Mouse (Mus musculus) small intestine, adult 2 months (tissue): Measurements from ENCODE around the gene Pde4dip. TPM values are rescaled to one million over a fixed set of nuclear protein-coding genes. Genes with fewer than 3 reads are reported as not detected.

Experiments used
- H3K27ac ChIP-seq: fragments of 200-500 bp; 2 replicates; pipeline ENCODE4 v1.5.1; 2012; ENCODE audit warnings: low read depth, low read length, control low read depth, inconsistent platforms; ENCODE audit not compliant: insufficient read depth
- H3K27me3 ChIP-seq: fragments of 200-500 bp; 2 replicates; pipeline ENCODE4 v1.6.1; 2012; ENCODE audit warnings: mild to moderate bottlenecking, moderate library complexity, low read length, inconsistent platforms; ENCODE audit not compliant: control insufficient read depth, insufficient read depth
- H3K36me3 ChIP-seq: fragments of 200-500 bp; 2 replicates; pipeline ENCODE4 v1.6.1; 2012; ENCODE audit warnings: mild to moderate bottlenecking, low read length, control low read depth, inconsistent platforms; ENCODE audit not compliant: control insufficient read depth, insufficient read depth
- H3K4me1 ChIP-seq: fragments of 200-500 bp; 2 replicates; pipeline ENCODE4 v1.6.1; 2012; ENCODE audit warnings: low read length, inconsistent platforms, mixed read lengths; ENCODE audit not compliant: control insufficient read depth, insufficient read depth, insufficient read length
- H3K4me3 ChIP-seq: fragments of 200-500 bp; 2 replicates; pipeline ENCODE4 v1.5.1; 2012; ENCODE audit warnings: low read depth, mild to moderate bottlenecking, control low read depth, inconsistent platforms, low read length, moderate library complexity
- CTCF ChIP-seq: fragments of 200-500 bp; IDR thresholded peaks from 2 replicates; pipeline ENCODE4 v1.5.1; 2012; ENCODE audit warnings: low read depth, mild to moderate bottlenecking, control low read depth, inconsistent platforms, low read length, moderate library complexity, mixed read lengths; ENCODE audit not compliant: insufficient replicate concordance, insufficient read length; ENCODE audit errors: extremely low read depth
- POLR2A ChIP-seq: fragments of 200-500 bp; IDR thresholded peaks from 2 replicates; pipeline ENCODE4 v1.6.1; 2012; ENCODE audit warnings: low read depth, mild to moderate bottlenecking, control low read depth, inconsistent platforms, low read length, moderate library complexity
- whole genome bisulfite sequencing: fragments of 180-500 bp; shearing (Covaris S2); methylation state at CpG from one replicate; pipeline ENCODE4 v1.1.7; 2018; 5-methylcytosine and 5-hydroxymethylcytosine counted together
- polyA plus RNA-seq: library from polyadenylated mRNA; depleted of rRNA; stranded (reverse); fragments of >200 nt; gene quantifications from 2 replicates; pipeline ENCODE4 v1.2.3, GENCODE M21; 2012

Gene Pde4dip
- polyA plus RNA-seq, 1 experiment: 12.2 TPM

- Histone ChIP-seq H3K27me3 (no peaks in the 10 kb centered on the region), H3K4me1 (peaks cover 9% of the 10 kb centered on the region; the same call in 1 of the 2 replicates), H3K27ac (no peak overlapping the region), H3K36me3 (peaks cover 80% of the 10 kb centered on the region), H3K4me3 (no peak overlapping the region)
- TF ChIP-seq CTCF (no peak), POLR2A (no peak)
- 86% methylated on average over 3 of the region's 3 CpGs for WGBS
These were observed 135.6 kb downstream of the Pde4dip start for GRCm38 (mm10) chr3:97752901-97753300.

DNA sequence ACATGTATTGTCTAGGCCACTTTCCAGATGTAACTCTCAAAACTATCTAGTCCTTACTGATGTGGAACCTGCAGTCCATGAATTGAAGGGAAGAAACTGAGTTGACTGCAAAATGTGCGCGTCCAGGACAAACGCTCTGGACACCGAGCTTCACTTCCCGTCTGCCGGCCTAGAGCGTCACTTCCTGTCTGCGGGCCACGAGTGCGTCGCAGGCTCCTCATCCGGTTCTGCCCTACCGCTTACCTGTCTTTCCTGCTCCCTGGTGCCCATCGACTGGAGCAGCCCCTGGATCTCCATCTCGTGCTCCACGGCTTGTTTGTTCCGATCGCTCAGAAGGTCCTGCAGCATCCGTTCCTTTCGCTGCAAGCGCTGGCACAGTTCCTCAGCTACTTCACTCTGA lies 136.9 kb downstream of the Pde4dip start:
- Histone ChIP-seq H3K27ac (no peak overlapping the region), H3K27me3 (no peaks in the 10 kb centered on the region), H3K4me1 (peaks cover 3% of the 10 kb centered on the region; the same call in 1 of the 2 replicates), H3K4me3 (no peak overlapping the region), H3K36me3 (peaks cover 84% of the 10 kb centered on the region)
- WGBS: 94% methylated on average over 21 of the region's 21 CpGs
- TF ChIP-seq POLR2A (no peak), CTCF (no peak)

DNA sequence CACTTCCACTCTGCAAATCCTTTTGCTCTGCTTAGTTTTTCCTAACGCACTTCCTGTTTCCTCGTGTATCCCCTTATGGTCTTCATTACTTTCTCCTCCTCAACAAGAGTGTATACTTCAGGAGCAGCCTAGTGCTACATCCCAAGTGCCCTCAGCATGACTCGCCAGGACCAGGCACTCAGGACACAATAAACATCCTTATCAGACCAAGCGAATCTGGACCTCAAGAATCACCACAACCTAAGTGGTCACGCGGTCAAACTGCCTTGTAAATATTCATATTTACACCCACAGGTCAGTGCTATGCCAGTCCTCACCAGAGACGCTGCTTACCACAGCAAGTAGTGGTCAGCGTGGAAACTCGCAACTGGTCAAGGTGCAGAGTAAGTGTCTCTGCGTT lies 139.7 kb downstream of the Pde4dip start:
- Histone ChIP-seq H3K36me3 (peaks cover 84% of the 10 kb centered on the region), H3K27me3 (no peaks in the 10 kb centered on the region), H3K27ac (no peak overlapping the region), H3K4me1 (no peaks in the 10 kb centered on the region), H3K4me3 (no peak overlapping the region)
- 84% methylated on average over 10 of the region's 10 CpGs for WGBS
- TF ChIP-seq CTCF: no peak
- TF ChIP-seq POLR2A: no peak

DNA sequence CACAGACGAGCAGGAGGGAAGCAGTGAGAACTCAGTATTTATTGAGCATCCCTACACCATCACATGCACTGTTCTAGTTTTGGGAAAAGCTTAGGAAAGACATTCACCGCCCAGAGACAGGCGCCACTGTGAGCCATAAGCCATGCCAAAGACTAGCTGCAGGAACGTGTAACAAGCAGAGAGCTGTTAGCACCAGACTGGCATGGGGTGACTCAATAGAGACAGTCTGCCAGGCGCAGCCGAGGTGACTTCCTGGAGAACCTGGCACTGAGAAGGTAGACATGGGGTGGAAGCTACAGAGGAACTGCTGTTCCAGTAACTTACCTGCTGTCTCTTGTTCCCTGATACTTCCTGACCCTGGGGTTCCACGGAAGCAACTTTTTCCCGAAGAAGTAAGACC lies 145.7 kb downstream of the Pde4dip start:
- no peaks in the 10 kb centered on the region for H3K4me1 ChIP-seq
- H3K36me3 ChIP-seq: peaks cover 74% of the 10 kb centered on the region
- TF ChIP-seq CTCF: no peak
- no peak for TF ChIP-seq POLR2A
- no peaks in the 10 kb centered on the region for H3K27me3 ChIP-seq
- 96% methylated on average over 8 of the region's 8 CpGs for WGBS
- H3K4me3 ChIP-seq: no peak overlapping the region
- no peak overlapping the region for H3K27ac ChIP-seq

DNA sequence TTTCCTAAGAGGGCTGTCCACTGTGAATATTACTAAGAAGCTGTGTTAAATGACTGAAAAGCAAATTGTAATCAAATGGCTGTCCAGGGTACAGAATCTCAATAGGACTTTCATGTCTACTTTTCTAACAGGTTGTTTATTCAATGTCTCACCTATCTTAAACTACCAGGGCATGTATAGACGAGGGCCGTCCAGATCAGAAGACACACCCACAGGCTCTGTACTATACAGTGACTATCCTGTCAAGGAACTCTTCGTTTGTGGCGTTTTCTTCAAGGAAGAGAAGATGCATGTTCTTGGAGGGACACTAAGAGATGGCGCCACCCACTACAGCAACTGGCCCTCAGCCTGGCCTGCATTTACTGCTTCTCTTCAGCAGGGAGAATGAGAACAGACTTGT lies 152.9 kb downstream of the Pde4dip start:
- WGBS: 37% methylated on average over 5 of the region's 5 CpGs
- peaks cover 18% of the 10 kb centered on the region for H3K36me3 ChIP-seq
- H3K4me3 ChIP-seq: no peak overlapping the region
- no peaks in the 10 kb centered on the region for H3K4me1 ChIP-seq
- TF ChIP-seq POLR2A (no peak), CTCF (no peak)
- no peak overlapping the region for H3K27ac ChIP-seq
- no peaks in the 10 kb centered on the region for H3K27me3 ChIP-seq

- H3K36me3 ChIP-seq: peaks cover 8% of the 10 kb centered on the region
- TF ChIP-seq POLR2A: no peak
- TF ChIP-seq CTCF: no peak
- no peaks in the 10 kb centered on the region for H3K4me1 ChIP-seq
- H3K27ac ChIP-seq: no peak overlapping the region
- no peaks in the 10 kb centered on the region for H3K27me3 ChIP-seq
- whole genome bisulfite sequencing: 68% methylated on average over 4 of the region's 4 CpGs
- H3K4me3 ChIP-seq: no peak overlapping the region
These were observed 154.2 kb downstream of the Pde4dip start for GRCm38 (mm10) chr3:97734259-97734658.

DNA sequence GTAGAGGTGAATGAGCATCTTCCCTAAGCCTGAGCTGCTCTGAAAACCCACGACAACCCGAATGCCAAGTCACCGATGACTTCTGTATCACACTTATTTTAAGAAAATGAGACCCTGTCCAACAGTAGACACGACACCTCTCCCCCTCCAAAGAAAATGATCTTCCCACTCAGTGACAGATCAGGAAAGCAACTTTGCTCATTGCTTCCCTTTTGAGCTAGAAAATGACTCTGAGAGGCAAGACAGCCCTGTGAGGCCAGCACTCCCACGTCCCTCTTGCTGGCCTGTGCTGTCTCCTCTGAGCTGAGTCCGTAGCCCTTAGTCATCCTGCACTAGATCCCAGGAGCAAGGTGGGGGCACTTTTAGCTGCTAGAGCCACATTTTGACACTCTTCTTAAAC lies 155.9 kb downstream of the Pde4dip start:
- TF ChIP-seq POLR2A (no peak), CTCF (no peak)
- 89% methylated on average over 6 of the region's 6 CpGs for WGBS

More for the DNA sequence above, 155.9 kb downstream of the Pde4dip start:
- no peaks in the 10 kb centered on the region for H3K27me3 ChIP-seq
- H3K4me1 ChIP-seq: no peaks in the 10 kb centered on the region
- no peak overlapping the region for H3K4me3 ChIP-seq
- peaks cover 2% of the 10 kb centered on the region; the same call in 1 of the 2 replicates for H3K36me3 ChIP-seq
- no peak overlapping the region for H3K27ac ChIP-seq
